Mouse (Mus musculus) common myeloid progenitor, adult 5-6 weeks (primary cell): ENCODE measurements around the gene 5330417C22Rik. TPM values are rescaled to one million over a fixed set of nuclear protein-coding genes. Genes with fewer than 3 reads are reported as not detected.
"Not testable (repeated sequence)": the region's sequence is repeated elsewhere in the genome, so short reads cannot be mapped to it uniquely, and the experiment has no call there.

Source experiments
- ATAC-seq: replicated peaks from 2 replicates; pipeline ENCODE4 v1.8.0; 2016; ENCODE audit warnings: low read depth, mild to moderate bottlenecking, moderate TSS enrichment, inconsistent platforms; ENCODE audit not compliant: poor library complexity, severe bottlenecking
- total RNA-seq: library from RNA; stranded (forward); fragments of 200-1000, 187-1606 nt; gene quantifications from 2 replicates; pipeline ENCODE4 v1.2.3, GENCODE M21; 2017

Gene 5330417C22Rik
- total RNA-seq, 1 experiment from 2014 or later: 0.32 TPM

GRCm38 (mm10) chr3:108533951-108534350 is 2.4 kb downstream of the 5330417C22Rik start, which contains the start of gene 1700013F07Rik:
Gene 1700013F07Rik (plus strand): TSS chr3:108534150.
- ATAC-seq: no peak

GRCm38 (mm10) chr3:108533114-108533885 is 3.0 kb downstream of the 5330417C22Rik start:
- ATAC-seq: no peak

GRCm38 (mm10) chr3:108528489-108528888 is 7.8 kb downstream of the 5330417C22Rik start:
- no peak for ATAC-seq

GRCm38 (mm10) chr3:108523415-108523814 is 12.9 kb downstream of the 5330417C22Rik start:
- no peak for ATAC-seq

- no peak for ATAC-seq
Observed at GRCm38 (mm10) chr3:108518276-108518675, 18.1 kb downstream of the 5330417C22Rik start.

GRCm38 (mm10) chr3:108513465-108513864 is 22.9 kb downstream of the 5330417C22Rik start:
- ATAC-seq: no peak

- no peak for ATAC-seq
Observed at GRCm38 (mm10) chr3:108510716-108511483, 25.4 kb downstream of the 5330417C22Rik start.

GRCm38 (mm10) chr3:108510156-108510555 is 26.2 kb downstream of the 5330417C22Rik start:
- no peak for ATAC-seq

- peak; percentile 97 for ATAC-seq
Observed at GRCm38 (mm10) chr3:108508745-108509474, 27.4 kb downstream of the 5330417C22Rik start.

- ATAC-seq: no peak
Observed at GRCm38 (mm10) chr3:108503908-108504307, 32.4 kb downstream of the 5330417C22Rik start.

GRCm38 (mm10) chr3:108501411-108501810 is 34.9 kb downstream of the 5330417C22Rik start:
- ATAC-seq: not testable (repeated sequence)

GRCm38 (mm10) chr3:108499826-108500225 is 36.5 kb downstream of the 5330417C22Rik start:
- no peak for ATAC-seq

- no peak for ATAC-seq
Observed at GRCm38 (mm10) chr3:108497602-108498001, 38.7 kb downstream of the 5330417C22Rik start.

GRCm38 (mm10) chr3:108495486-108495885 is 40.9 kb downstream of the 5330417C22Rik start:
- ATAC-seq: no peak

GRCm38 (mm10) chr3:108494861-108495474 is 41.4 kb downstream of the 5330417C22Rik start:
- no peak for ATAC-seq

GRCm38 (mm10) chr3:108489968-108490367 is 46.4 kb downstream of the 5330417C22Rik start:
- ATAC-seq: no peak

- no peak for ATAC-seq
Observed at GRCm38 (mm10) chr3:108484749-108485148, 51.6 kb downstream of the 5330417C22Rik start.

GRCm38 (mm10) chr3:108478800-108479199 is 57.5 kb downstream of the 5330417C22Rik start:
- no peak for ATAC-seq

GRCm38 (mm10) chr3:108476761-108477619 is 59.3 kb downstream of the 5330417C22Rik start:
- no peak for ATAC-seq
